Comparison of ENCODE assay signal across 14 mouse cellular contexts in the genomic region with DNA sequence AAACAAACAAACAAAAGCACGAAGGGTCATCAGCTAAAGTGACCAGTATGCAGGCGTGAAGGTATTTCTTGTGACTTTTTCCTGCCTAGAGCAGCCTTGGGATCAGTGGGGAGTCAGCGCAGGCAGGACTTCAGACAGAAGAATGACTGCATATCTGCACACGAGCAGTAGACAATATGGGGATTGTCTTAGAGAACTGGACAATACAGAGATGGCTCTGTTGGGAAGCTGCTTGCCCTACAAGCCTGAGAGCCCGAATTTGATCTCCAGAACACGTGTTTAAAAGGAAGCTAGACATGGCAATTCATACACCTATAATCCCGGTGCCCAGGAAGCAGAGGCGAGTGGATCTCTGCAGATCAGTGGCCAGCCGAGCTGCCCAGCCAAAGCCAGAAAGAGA.
"Had no signal": no experiment of that assay in that cellular context is flagged by ENCODE, and none has a peak within 500 bp of the region (broad histone marks: within the 10 kb centered on the region; RNA-seq: fewer than 3 reads in every experiment).

No protein-coding gene starts in this region.

- H3K9me3 ChIP-seq: intestine, embryonic 15.5 days; liver, embryonic 12.5 days; neural tube, embryonic 13.5 days had no signal

- H3K27ac ChIP-seq: intestine, embryonic 15.5 days; left cerebral cortex, adult 2 months; liver, embryonic 12.5 days; neural tube, embryonic 13.5 days had no signal

- H3K27me3 ChIP-seq: intestine, embryonic 15.5 days; liver, embryonic 12.5 days; neural tube, embryonic 13.5 days had no signal

- H3K4me3 ChIP-seq: intestine, embryonic 15.5 days; left cerebral cortex, adult 2 months; liver, embryonic 12.5 days; neural tube, embryonic 13.5 days had no signal

- ATAC-seq: intestine, embryonic 15.5 days; liver, embryonic 12.5 days; midbrain, embryonic 16.5 days had no signal

- DNase-seq: kidney, adult 18-20 months; kidney, postnatal 10 days; lung, embryonic 14.5 days; lung, postnatal 10 days; lung, postnatal 4 days; right cerebral cortex, adult 18-20 months; right cerebral cortex, postnatal 25 days; thymus, postnatal 36 days had no signal

- H3K4me1 ChIP-seq: intestine, embryonic 15.5 days; liver, embryonic 12.5 days; neural tube, embryonic 13.5 days had no signal

- H3K9ac ChIP-seq: intestine, embryonic 15.5 days; liver, embryonic 12.5 days; lung, embryonic 14.5 days; neural tube, embryonic 13.5 days had no signal

- H3K36me3 ChIP-seq: intestine, embryonic 15.5 days; liver, embryonic 12.5 days; neural tube, embryonic 13.5 days had no signal

- H3K4me2 ChIP-seq: intestine, embryonic 15.5 days; liver, embryonic 12.5 days; lung, embryonic 14.5 days; midbrain, embryonic 11.5 days; neural tube, embryonic 13.5 days had no signal
